Mouse (Mus musculus) CD4-positive, CD25-positive, alpha-beta regulatory T cell, adult 2 months (primary cell): ENCODE results near the gene Dcaf6.
A peak's percentile ranks its signal among the peaks of the same experiment; 100 is the strongest.
"Not testable (repeated sequence)": the region's sequence is repeated elsewhere in the genome, so short reads cannot be mapped to it uniquely, and the experiment has no call there.

Experiments
- DNase-seq: peaks from one replicate; pipeline ENCODE4 v3.0.0-alpha.2; 2012; ENCODE audit warnings: low read depth, low spot score

The Dcaf6 gene

GRCm38 (mm10) chr1:165421357-165421915, 38.8 kb downstream of the Dcaf6 start:
- DNase-seq: no peak

DNA sequence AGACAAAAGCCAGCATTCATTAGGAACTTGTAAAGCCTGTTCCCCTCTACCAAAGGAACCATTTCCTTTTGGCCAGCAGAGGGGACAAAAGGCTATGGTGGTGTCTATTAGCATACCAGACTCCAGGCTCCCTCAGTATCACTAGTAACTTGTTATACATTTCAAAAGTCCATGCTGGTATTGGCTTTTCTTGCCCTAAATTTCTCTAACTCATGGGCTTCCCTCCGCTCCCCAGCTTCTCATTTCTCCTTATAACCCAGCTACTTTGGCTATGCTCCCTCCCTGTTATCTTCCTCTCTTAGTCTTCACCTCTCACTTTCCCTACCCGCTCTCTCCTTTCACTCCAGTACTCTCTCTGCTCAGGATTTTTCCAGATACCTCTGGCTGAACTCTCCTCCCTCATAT, 63.9 kb downstream of the Dcaf6 start:
- DNase-seq: no peak

DNA sequence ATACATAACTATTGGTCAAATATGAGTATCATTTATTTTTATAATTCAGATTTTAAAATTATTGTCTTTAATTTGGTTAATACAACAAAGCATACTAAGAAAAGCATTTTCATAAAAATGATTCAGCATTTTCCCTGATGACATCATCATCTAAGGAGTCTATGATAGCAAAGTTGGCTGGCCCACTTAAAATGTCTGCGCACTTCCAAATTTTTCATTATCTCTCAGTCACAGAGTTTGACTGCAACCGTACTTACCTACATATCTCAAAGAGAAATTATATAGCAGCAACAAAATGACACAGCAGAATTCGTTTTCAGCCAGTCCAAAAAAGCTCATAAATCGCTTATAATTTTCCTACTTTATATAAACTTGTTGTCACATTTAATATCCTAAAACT, 64.3 kb downstream of the Dcaf6 start:
- no peak for DNase-seq

- DNase-seq: no peak
These were observed 65.4 kb downstream of the Dcaf6 start for GRCm38 (mm10) chr1:165394836-165395235.

DNA sequence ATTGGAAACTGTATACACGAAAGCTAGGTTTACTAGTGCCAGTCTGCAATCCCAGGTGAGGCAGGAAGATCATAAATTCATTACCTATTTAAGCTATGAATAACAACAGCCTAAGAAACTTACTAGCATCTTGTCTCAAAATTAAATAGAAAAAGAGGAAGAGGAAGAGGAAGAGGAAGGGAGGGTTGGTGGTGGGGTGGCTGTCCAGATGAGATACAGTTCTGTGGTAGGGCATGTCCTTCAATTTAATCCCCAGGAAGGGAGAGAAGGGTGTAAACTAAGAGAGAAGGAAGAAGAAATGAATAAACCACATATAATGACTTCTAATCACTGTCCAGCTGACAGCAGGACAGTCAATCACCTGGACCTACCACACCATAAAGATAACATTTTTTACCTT, 67.2 kb downstream of the Dcaf6 start:
- DNase-seq: no peak

- peak; percentile 31 for DNase-seq
These were observed 71.6 kb downstream of the Dcaf6 start for GRCm38 (mm10) chr1:165388716-165389115.

DNA sequence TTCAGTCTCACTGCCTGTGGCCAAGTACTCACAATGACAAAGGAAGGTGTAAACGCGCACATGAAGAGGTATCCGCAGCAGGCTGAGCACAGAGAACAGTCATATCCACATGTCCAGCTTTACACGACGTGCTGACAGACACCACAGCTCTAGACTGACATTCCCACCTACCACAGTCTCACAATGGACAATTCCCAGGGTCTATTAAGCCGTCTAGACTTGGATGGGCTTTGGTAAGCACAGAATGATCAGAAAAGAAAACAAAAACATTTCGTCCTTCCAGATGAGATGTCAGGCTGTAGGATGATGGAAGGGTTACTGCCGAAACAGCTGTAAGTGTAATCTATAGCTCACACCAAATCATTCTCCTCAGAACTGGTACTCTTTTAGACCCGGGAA, 73.8 kb downstream of the Dcaf6 start:
- no peak for DNase-seq

DNA sequence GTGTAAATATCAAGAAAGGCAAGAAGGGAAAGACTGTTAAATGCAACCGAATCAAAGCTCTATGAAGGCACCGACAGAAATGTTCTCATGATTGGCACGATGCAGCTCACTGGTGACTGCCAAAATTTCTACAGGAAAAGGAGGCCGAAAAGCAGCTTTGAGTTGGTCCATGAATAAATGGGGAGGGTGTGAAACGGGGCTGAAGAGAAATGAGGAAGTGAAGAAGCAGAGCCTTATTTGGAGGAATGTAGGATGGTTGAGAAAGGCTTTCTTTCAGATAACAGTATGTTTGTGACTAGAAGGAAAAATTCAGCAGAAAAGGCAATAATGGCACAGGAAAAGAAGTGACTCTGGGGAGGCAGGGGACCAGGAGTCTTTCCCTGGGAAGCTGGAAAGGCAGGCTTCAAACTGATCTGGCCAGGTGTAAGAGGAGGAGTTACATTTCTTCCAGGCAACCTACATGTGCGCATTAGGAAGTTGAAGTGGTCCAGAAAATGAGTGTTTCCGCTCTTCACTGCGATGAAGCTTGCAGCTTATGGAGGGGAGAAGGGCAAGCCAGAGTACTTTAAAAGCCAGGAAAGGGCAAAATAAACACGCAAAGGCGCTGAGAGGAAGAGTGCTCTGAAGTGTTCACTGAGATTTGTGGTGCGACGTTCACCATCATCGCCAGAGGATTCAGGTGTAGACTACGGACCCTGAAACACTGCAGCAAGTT, 74.3 kb downstream of the Dcaf6 start:
- no peak for DNase-seq

GRCm38 (mm10) chr1:165373839-165374238, 86.4 kb downstream of the Dcaf6 start:
- no peak for DNase-seq

DNA sequence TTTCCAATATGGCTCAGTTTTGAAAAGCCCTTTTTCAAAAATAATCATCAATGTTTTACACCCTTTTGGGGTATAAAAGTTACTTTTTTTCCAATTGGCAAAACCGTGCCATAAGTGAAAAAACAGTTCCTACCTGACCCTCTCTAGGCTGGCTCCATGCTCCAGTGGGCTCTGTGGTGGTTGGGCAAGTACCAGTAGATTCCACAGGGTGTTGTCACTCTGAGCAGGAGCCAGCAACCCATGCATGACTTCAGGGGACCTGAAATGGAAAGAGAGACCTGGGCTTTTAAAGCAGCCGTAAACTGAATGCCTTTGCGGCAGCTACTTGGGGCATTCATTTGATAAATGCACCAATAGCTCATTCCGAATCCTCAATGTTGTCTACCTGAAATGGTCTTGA, 89.3 kb downstream of the Dcaf6 start:
- DNase-seq: no peak

GRCm38 (mm10) chr1:165365057-165365456, 95.2 kb downstream of the Dcaf6 start:
- DNase-seq: no peak

DNA sequence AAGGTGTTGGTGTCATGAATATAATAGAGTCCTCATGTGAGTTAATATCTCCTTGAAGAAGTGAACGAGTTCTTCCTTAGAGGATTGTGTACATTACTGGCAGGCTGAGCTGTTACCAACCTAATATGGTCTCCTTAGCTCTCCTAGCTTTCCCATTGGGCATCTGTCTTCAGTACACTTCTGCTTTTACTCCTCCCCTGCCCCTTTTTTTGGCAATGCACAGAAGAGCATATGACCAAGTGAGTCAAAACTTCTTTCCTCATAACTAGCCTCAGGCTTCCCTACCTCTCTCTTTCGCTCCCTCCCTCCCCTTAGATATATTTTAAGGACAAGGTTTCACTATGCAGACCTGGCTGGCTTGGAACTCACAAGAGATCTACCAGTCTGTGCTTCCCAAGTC, 97.0 kb downstream of the Dcaf6 start:
- DNase-seq: no peak

GRCm38 (mm10) chr1:165356347-165356746, 103.9 kb downstream of the Dcaf6 start:
- no peak for DNase-seq

GRCm38 (mm10) chr1:165348627-165349026, 111.6 kb downstream of the Dcaf6 start:
- DNase-seq: no peak

DNA sequence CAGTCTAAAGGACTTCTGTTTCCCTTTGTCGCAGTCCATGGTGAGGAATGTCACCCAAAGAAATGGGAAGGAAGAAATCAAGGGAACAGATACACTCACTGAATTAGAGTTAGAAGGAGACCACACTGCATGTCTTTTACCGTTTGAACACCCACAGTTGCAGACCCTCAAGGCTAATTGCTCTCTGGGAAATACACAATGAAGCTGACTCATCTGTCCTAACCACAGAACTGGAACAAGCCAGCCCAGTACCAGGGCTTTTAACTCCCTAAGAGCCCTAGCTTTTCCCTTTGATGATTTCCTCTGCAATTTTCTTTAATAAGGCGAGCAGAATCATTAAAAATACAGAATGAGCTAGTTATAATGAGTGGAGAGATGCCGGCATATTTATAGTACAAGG, 115.8 kb downstream of the Dcaf6 start:
- DNase-seq: no peak

GRCm38 (mm10) chr1:165342126-165342525, 118.1 kb downstream of the Dcaf6 start:
- no peak for DNase-seq

GRCm38 (mm10) chr1:165332797-165333196, 127.5 kb downstream of the Dcaf6 start:
- no peak for DNase-seq

DNA sequence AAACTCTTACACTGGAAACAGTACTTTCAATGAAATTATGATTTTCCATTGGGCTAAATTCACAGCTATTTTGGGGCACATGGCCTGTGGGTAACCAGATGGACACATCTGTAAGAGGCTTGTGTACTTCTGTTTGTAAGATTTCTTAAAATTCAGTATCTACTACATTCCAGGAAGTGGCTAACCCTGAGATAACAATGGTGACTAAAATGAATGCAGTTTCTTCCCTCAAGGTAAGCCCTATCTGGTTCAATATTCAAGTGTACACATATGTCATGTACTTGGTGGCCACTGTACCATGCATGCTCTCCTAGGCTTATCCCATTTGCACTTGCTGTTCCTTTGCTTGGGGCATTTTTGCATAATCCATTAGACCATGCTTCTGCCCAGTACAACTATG, 129.4 kb downstream of the Dcaf6 start:
- DNase-seq: no peak

GRCm38 (mm10) chr1:165328384-165329289, 131.6 kb downstream of the Dcaf6 start:
- DNase-seq: not testable (repeated sequence)

GRCm38 (mm10) chr1:165327831-165328230, 132.4 kb downstream of the Dcaf6 start:
- no peak for DNase-seq

DNA sequence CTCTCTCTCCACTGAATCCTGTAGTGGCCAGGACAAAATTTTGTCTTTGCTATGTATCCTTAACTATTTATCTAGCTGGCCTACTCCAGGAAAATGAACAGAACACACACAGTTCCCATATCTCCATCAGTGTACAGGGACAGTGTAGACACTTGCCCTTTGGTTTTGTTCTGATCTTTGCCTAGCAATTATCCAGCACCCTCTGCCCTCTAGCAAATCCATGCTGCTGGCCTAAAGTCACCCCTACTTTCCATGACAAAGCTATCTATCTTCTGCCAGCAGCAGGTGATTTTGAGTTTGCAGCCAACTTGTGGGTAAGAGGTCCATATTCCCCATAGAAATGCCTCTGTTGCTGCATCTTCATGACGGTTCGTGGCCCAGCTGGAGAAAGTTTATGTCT, 132.9 kb downstream of the Dcaf6 start:
- DNase-seq: no peak

DNA sequence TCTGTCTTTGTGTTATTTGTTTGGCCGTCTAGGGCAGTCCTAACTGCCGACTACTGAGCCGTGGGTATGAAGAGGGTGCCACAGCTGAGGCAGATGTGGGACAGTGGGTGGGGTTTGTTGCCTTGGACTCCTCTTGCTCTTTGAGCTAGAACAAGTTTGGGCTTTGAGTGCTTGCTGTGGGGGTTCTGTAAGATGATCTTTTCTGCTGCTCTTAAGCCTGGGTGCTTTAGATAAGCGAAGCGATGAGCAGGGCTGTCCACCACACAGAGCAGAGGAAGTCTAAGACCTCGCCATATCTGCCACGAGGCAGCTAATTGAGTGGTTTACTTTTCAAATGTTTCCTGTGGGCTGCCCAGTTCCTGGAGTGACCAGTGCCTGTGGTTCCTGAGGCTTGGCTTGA, 137.3 kb downstream of the Dcaf6 start:
- no peak for DNase-seq

DNA sequence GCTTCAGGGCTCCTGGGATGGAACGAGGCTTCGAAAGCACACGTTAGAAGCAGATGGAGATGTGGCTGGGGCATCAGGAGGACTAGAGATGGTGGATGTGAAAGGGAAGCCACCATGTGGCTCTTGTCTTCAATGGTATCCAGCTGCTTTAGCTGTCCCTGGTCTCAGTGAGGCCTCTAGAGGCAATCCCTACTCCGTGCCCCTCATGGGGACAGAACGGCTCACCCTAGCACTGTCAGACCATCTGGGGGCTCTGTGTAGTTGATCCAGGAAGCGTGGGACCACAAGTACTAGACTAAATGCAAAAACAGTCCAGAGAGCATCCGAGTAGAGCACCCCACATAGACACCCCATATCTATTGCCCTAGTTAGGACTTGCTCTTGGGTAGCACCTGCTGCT, 138.4 kb downstream of the Dcaf6 start:
- no peak for DNase-seq
